In genomic region chr1:155210011-155210763, GRCm38 (mm10) we compare ENCODE assay signal across 8 mouse cellular contexts. TPM values are rescaled to one million over a fixed set of nuclear protein-coding genes. Genes with fewer than 3 reads are reported as not detected.
DNase-seq lines count a peak whose midpoint lies in the region; ATAC-seq lines count a peak whose summit lies in the region.
"Had no signal": no experiment of that assay in that cellular context is flagged by ENCODE, and none has a peak within 500 bp of the region (broad histone marks: within the 10 kb centered on the region; RNA-seq: fewer than 3 reads in every experiment).

No protein-coding gene starts in this region.

- WGBS in forebrain, embryonic 16.5 days = 43% methylated on average over 11 of the region's 11 CpGs
- WGBS in hindbrain, embryonic 12.5 days = 78% methylated on average over 11 of the region's 11 CpGs

- H3K4me3 ChIP-seq in forebrain, embryonic 16.5 days (replicated peaks; ENCODE audit: low read length) = no peak overlapping the region
- no peak overlapping the region for H3K4me3 ChIP-seq in hindbrain, embryonic 12.5 days
- H3K4me3 ChIP-seq: erythroblast, embryonic 14.5 days had no signal

- no peak overlapping the region for H3K4me2 ChIP-seq in forebrain, embryonic 16.5 days (ENCODE audit: low read length)
- no peak overlapping the region for H3K4me2 ChIP-seq in hindbrain, embryonic 12.5 days (replicated peaks)

- no peaks in the 10 kb centered on the region; the same call in 1 of the 2 replicates for H3K36me3 ChIP-seq in forebrain, embryonic 16.5 days (ENCODE audit: control insufficient read depth, insufficient read depth)
- H3K36me3 ChIP-seq in hindbrain, embryonic 12.5 days = peaks cover 12% of the 10 kb centered on the region

- ATAC-seq in forebrain, embryonic 16.5 days = peak; percentile 62
- no peak for ATAC-seq in hindbrain, embryonic 12.5 days (ENCODE audit: low FRiP score)

- H3K4me1 ChIP-seq in forebrain, embryonic 16.5 days (replicated peaks; ENCODE audit: control insufficient read depth, insufficient read depth, low read length) = peaks cover 65% of the 10 kb centered on the region
- H3K4me1 ChIP-seq in hindbrain, embryonic 12.5 days = peaks cover 63% of the 10 kb centered on the region

- peak; percentile 52 for DNase-seq in Muller cell, postnatal 12 days (ENCODE audit: inconsistent ontology term)
- peak; percentile 86 for DNase-seq in brain, adult 2 months (ENCODE audit: low read depth, low spot score)
- DNase-seq in ovary, postnatal 14 days (ENCODE audit: low spot score) = no peak
- no peak for DNase-seq in MN1 (ENCODE audit: low spot score)
- DNase-seq in adrenal gland, postnatal 25 days = no peak

- no peaks in the 10 kb centered on the region for H3K9me3 ChIP-seq in forebrain, embryonic 16.5 days (ENCODE audit: control insufficient read depth, low read length)
- no peaks in the 10 kb centered on the region for H3K9me3 ChIP-seq in hindbrain, embryonic 12.5 days (replicated peaks)

- H3K9ac ChIP-seq in forebrain, embryonic 16.5 days (replicated peaks; ENCODE audit: low read depth, low read length) = peak overlapping the region; percentile 12; the same call in 1 of the 2 replicates
- 0 out of 2 replicates have a peak overlapping the region, but pooled peaks have one; percentile 35 for H3K9ac ChIP-seq in hindbrain, embryonic 12.5 days

- H3K27ac ChIP-seq in forebrain, embryonic 16.5 days (ENCODE audit: low read length) = peak overlapping the region; percentile 16
- H3K27ac ChIP-seq in hindbrain, embryonic 12.5 days = 0 out of 2 replicates have a peak overlapping the region, but pooled peaks have one; percentile 1

- no peaks in the 10 kb centered on the region for H3K27me3 ChIP-seq in forebrain, embryonic 16.5 days (replicated peaks; ENCODE audit: control insufficient read depth, insufficient read depth, low read length)
- peaks cover 9% of the 10 kb centered on the region; the same call in 1 of the 2 replicates for H3K27me3 ChIP-seq in hindbrain, embryonic 12.5 days

RNA-seq across cellular contexts. Expression of gene BC034090, which starts 34.1 kb away (rescaled TPM):
- polyA plus RNA-seq in forebrain, embryonic 16.5 days (2015; fragmentation: Nextera tagmentation; extraction: Ambion mirVana) = 2.8 and 3.3 TPM in 2 replicates
- 5.0 and 5.4 TPM in 2 replicates for polyA plus RNA-seq in hindbrain, embryonic 12.5 days (2016; fragmentation: Nextera tagmentation; extraction: Ambion mirVana)
- 33.9 and 35.3 TPM in 2 replicates for total RNA-seq in adrenal gland, postnatal 25 days (2021)
- polyA plus RNA-seq: erythroblast, embryonic 14.5 days had no signal

RNA-seq across cellular contexts. Expression of gene Stx6, which starts 51.7 kb away (rescaled TPM):
- polyA plus RNA-seq in forebrain, embryonic 16.5 days (2015; fragmentation: Nextera tagmentation; extraction: Ambion mirVana) = 121 and 125 TPM in 2 replicates
- polyA plus RNA-seq in hindbrain, embryonic 12.5 days (2016; fragmentation: Nextera tagmentation; extraction: Ambion mirVana) = 119 and 123 TPM in 2 replicates
- total RNA-seq in adrenal gland, postnatal 25 days (2021) = 38.3 and 57.5 TPM in 2 replicates

Comparison
In these comparisons a context has a peak if more than half of its experiments do, and no peak if none do; other contexts are left out.
1. DNase-seq: peak in Muller cell, postnatal 12 days (single experiment) and brain, adult 2 months (single experiment); none in ovary, postnatal 14 days (single experiment), MN1 (single experiment) and adrenal gland, postnatal 25 days (single experiment).